Mouse (Mus musculus) neural tube, embryonic 14.5 days (tissue): ENCODE data around the gene Tasp1. TPM values are rescaled to one million over a fixed set of nuclear protein-coding genes. Genes with fewer than 3 reads are reported as not detected.

Experiments
- ATAC-seq: fragments of 200-750 bp; cut with Nextera tagmentation; 2 replicates; pipeline ENCODE4 v1.8.0; 2017; ENCODE audit warnings: low read depth, mild to moderate bottlenecking, moderate TSS enrichment, moderate library complexity
- H3K27ac ChIP-seq: fragments of 300-500 bp; sonication (generic); 2 replicates; pipeline ENCODE4 v1.5.1; 2014; ENCODE audit warnings: low read depth, mild to moderate bottlenecking, control low read depth, low read length, moderate library complexity, mixed read lengths
- H3K27me3 ChIP-seq: fragments of 300-500 bp; sonication (generic); 2 replicates; pipeline ENCODE4 v1.6.1; 2014; ENCODE audit warnings: low read length; ENCODE audit not compliant: control insufficient read depth, insufficient read depth
- H3K36me3 ChIP-seq: fragments of 300-500 bp; sonication (generic); 2 replicates; pipeline ENCODE4 v1.6.1; 2014; ENCODE audit warnings: low read length, mixed read lengths; ENCODE audit not compliant: control insufficient read depth, insufficient read depth
- H3K4me1 ChIP-seq: fragments of 300-500 bp; sonication (generic); 2 replicates; pipeline ENCODE4 v1.6.1; 2014; ENCODE audit warnings: low read length; ENCODE audit not compliant: control insufficient read depth, insufficient read depth
- H3K4me2 ChIP-seq: fragments of 300-500 bp; sonication (generic); 2 replicates; pipeline ENCODE4 v1.6.1; 2014; ENCODE audit warnings: mild to moderate bottlenecking, low read depth, low read length, control low read depth
- H3K4me3 ChIP-seq: fragments of 300-500 bp; sonication (generic); 2 replicates; pipeline ENCODE4 v1.5.1; 2014; ENCODE audit warnings: low read depth, low read length, control low read depth, mixed read lengths
- H3K9ac ChIP-seq: fragments of 300-500 bp; sonication (generic); replicated peaks from 2 replicates; pipeline ENCODE4 v1.6.1; 2014; ENCODE audit warnings: low read depth, mild to moderate bottlenecking, control low read depth, low read length, mixed read lengths
- H3K9me3 ChIP-seq: fragments of 300-500 bp; sonication (generic); 2 replicates; pipeline ENCODE4 v1.6.1; 2016; ENCODE audit warnings: low read length; ENCODE audit not compliant: control insufficient read depth
- WGBS: fragments of 180-500 bp; shearing (Covaris S2); extraction: QIAGEN DNeasy Blood & Tissue Kit; methylation state at CpG from one replicate; pipeline ENCODE4 v1.1.7; 2014; 5-methylcytosine and 5-hydroxymethylcytosine counted together
- polyA plus RNA-seq: library from polyadenylated mRNA; unstranded; fragments of >200 nt; fragmentation: Nextera tagmentation; extraction: Ambion mirVana; gene quantifications from 2 replicates; pipeline ENCODE4 v1.2.1, GENCODE M21; 2014

The Tasp1 gene
- polyA plus RNA-seq, 1 experiment from 2014 or later = 19.0 TPM

GRCm38 (mm10) chr2:140065676-140066075 is 929 bp downstream of the Tasp1 start:
- Histone ChIP-seq H3K36me3 (no peaks in the 10 kb centered on the region), H3K27me3 (no peaks in the 10 kb centered on the region), H3K9ac (peak overlapping the region; percentile 78), H3K9me3 (no peaks in the 10 kb centered on the region), H3K4me3 (peak overlapping the region; percentile 87), H3K4me2 (peak overlapping the region; percentile 77), H3K27ac (peak overlapping the region; percentile 92; the same call in 1 of the 2 replicates), H3K4me1 (no peaks in the 10 kb centered on the region; the same call in 1 of the 2 replicates)
- WGBS = 84% methylated on average over 8 of the region's 8 CpGs
- no peak for ATAC-seq

- no peaks in the 10 kb centered on the region; the same call in 1 of the 2 replicates for H3K4me1 ChIP-seq
- H3K4me2 ChIP-seq = no peak overlapping the region
- H3K27me3 ChIP-seq = no peaks in the 10 kb centered on the region
- H3K4me3 ChIP-seq = no peak overlapping the region
- H3K9ac ChIP-seq = no peak overlapping the region
- H3K9me3 ChIP-seq = no peaks in the 10 kb centered on the region
- 91% methylated on average over 3 of the region's 3 CpGs for WGBS
- H3K36me3 ChIP-seq = no peaks in the 10 kb centered on the region; the same call in 1 of the 2 replicates
- no peak for ATAC-seq
- H3K27ac ChIP-seq = no peak overlapping the region
These were observed 5.1 kb downstream of the Tasp1 start for GRCm38 (mm10) chr2:140061481-140061880.

- H3K27ac ChIP-seq = no peak overlapping the region
- no peaks in the 10 kb centered on the region for H3K9me3 ChIP-seq
- WGBS = 93% methylated on average over 4 of the region's 4 CpGs
- H3K27me3 ChIP-seq = no peaks in the 10 kb centered on the region
- H3K36me3 ChIP-seq = peaks cover 3% of the 10 kb centered on the region; the same call in 1 of the 2 replicates
- ATAC-seq = no peak
- no peaks in the 10 kb centered on the region for H3K4me1 ChIP-seq
- H3K4me2 ChIP-seq = no peak overlapping the region
- no peak overlapping the region for H3K4me3 ChIP-seq
- no peak overlapping the region for H3K9ac ChIP-seq
These were observed 6.3 kb downstream of the Tasp1 start for GRCm38 (mm10) chr2:140060092-140060867.

GRCm38 (mm10) chr2:140058125-140058524 is 8.5 kb downstream of the Tasp1 start:
- WGBS = 94% methylated on average over 6 of the region's 6 CpGs
- Histone ChIP-seq H3K36me3 (peaks cover 4% of the 10 kb centered on the region; the same call in 1 of the 2 replicates), H3K9me3 (no peaks in the 10 kb centered on the region), H3K27me3 (no peaks in the 10 kb centered on the region), H3K4me1 (no peaks in the 10 kb centered on the region), H3K9ac (no peak overlapping the region), H3K27ac (no peak overlapping the region), H3K4me3 (no peak overlapping the region), H3K4me2 (no peak overlapping the region)
- ATAC-seq = no peak

GRCm38 (mm10) chr2:140051607-140052126 is 14.9 kb downstream of the Tasp1 start:
- no peak overlapping the region for H3K4me3 ChIP-seq
- H3K4me2 ChIP-seq = no peak overlapping the region
- no peaks in the 10 kb centered on the region for H3K9me3 ChIP-seq
- 93% methylated on average over 2 of the region's 2 CpGs for WGBS
- H3K4me1 ChIP-seq = no peaks in the 10 kb centered on the region
- H3K27me3 ChIP-seq = no peaks in the 10 kb centered on the region
- H3K36me3 ChIP-seq = peaks cover 27% of the 10 kb centered on the region
- no peak overlapping the region for H3K27ac ChIP-seq
- ATAC-seq = no peak
- no peak overlapping the region for H3K9ac ChIP-seq

GRCm38 (mm10) chr2:140042522-140043131 is 24.0 kb downstream of the Tasp1 start:
- 95% methylated on average over 2 of the region's 2 CpGs for WGBS
- Histone ChIP-seq H3K4me2 (no peak overlapping the region), H3K4me1 (no peaks in the 10 kb centered on the region)

GRCm38 (mm10) chr2:140042081-140042480 is 24.5 kb downstream of the Tasp1 start:
- no peak overlapping the region for H3K4me3 ChIP-seq
- 93% methylated on average over 10 of the region's 10 CpGs for WGBS
- no peak overlapping the region for H3K27ac ChIP-seq
- H3K9ac ChIP-seq = no peak overlapping the region
- H3K36me3 ChIP-seq = no peaks in the 10 kb centered on the region
- no peaks in the 10 kb centered on the region for H3K9me3 ChIP-seq
- no peak for ATAC-seq
- no peak overlapping the region for H3K4me2 ChIP-seq
- H3K27me3 ChIP-seq = no peaks in the 10 kb centered on the region
- no peaks in the 10 kb centered on the region for H3K4me1 ChIP-seq

More at GRCm38 (mm10) chr2:140042522-140043131, 24.0 kb downstream of the Tasp1 start:
- Histone ChIP-seq H3K4me3 (no peak overlapping the region), H3K9me3 (no peaks in the 10 kb centered on the region), H3K27me3 (no peaks in the 10 kb centered on the region), H3K36me3 (peaks cover 4% of the 10 kb centered on the region; the same call in 1 of the 2 replicates), H3K9ac (no peak overlapping the region), H3K27ac (no peak overlapping the region)
- no peak for ATAC-seq

- WGBS = 58% methylated on average over 2 of the region's 2 CpGs
- Histone ChIP-seq H3K4me2 (no peak overlapping the region), H3K4me3 (no peak overlapping the region), H3K27ac (no peak overlapping the region), H3K4me1 (no peaks in the 10 kb centered on the region), H3K9me3 (no peaks in the 10 kb centered on the region), H3K27me3 (no peaks in the 10 kb centered on the region), H3K9ac (no peak overlapping the region), H3K36me3 (no peaks in the 10 kb centered on the region)
- ATAC-seq = no peak
These were observed 29.1 kb downstream of the Tasp1 start for GRCm38 (mm10) chr2:140037459-140037858.

- no peaks in the 10 kb centered on the region for H3K36me3 ChIP-seq
- H3K9me3 ChIP-seq = no peaks in the 10 kb centered on the region
- ATAC-seq = no peak
- no peaks in the 10 kb centered on the region for H3K4me1 ChIP-seq
- H3K9ac ChIP-seq = no peak overlapping the region
- H3K4me3 ChIP-seq = no peak overlapping the region
- H3K4me2 ChIP-seq = no peak overlapping the region
- H3K27me3 ChIP-seq = no peaks in the 10 kb centered on the region
- no peak overlapping the region for H3K27ac ChIP-seq
These were observed 29.8 kb downstream of the Tasp1 start for GRCm38 (mm10) chr2:140036854-140037253.
